Mouse (Mus musculus): ENCODE measurements at regions not wholly inside any gene's neighbourhood (a gene's known extent, or its start where the extent isn't known, plus 50 kb on each side); places are given as distances from the start of the nearest gene placed in this dataset.
A peak's percentile ranks its signal among the peaks of the same experiment; 100 is the strongest.

- H3K4me1 ChIP-seq (replicated peaks; ENCODE audit: control insufficient read depth, insufficient read depth, low read length) = no peaks in the 10 kb centered on the region
- ATAC-seq = no peak
Measured at GRCm38 (mm10) chr8:31008309-31008708, 2420.2 kb upstream of the 5930422O12Rik start.

DNA sequence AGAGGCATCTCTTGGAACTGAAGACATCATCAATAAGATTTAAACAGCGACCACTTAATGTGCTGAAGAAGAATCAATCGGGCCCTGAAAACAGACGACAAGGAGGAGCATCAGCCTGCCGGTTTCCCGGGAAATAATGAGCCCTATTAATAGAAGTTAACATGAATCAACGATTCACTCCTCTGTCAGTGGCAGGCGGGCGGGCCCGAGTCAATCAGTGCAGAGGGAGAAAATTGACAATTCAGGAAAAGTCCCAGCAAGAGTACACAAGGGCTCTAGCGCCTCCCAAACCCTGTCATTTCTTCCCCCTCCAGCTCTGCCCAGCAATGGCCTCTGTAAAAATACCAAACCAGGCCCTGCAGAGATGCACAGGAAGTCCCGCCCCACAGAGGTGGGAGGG is 2416.4 kb upstream of the 5930422O12Rik start:
- 71% methylated on average over 11 of the region's 11 CpGs for WGBS
- no peaks in the 10 kb centered on the region for H3K4me1 ChIP-seq (replicated peaks; ENCODE audit: control insufficient read depth, insufficient read depth, low read length)
- no peaks in the 10 kb centered on the region for H3K27me3 ChIP-seq (replicated peaks; ENCODE audit: control insufficient read depth, insufficient read depth, low read length)
- H3K9ac ChIP-seq (ENCODE audit: low read depth, low read length) = no peak overlapping the region
- H3K36me3 ChIP-seq (ENCODE audit: control insufficient read depth, insufficient read depth) = no peaks in the 10 kb centered on the region
- no peak overlapping the region for H3K4me2 ChIP-seq (replicated peaks; ENCODE audit: low read depth)
- no peak overlapping the region for H3K4me3 ChIP-seq (ENCODE audit: low read depth, low read length)
- no peak for ATAC-seq
- no peaks in the 10 kb centered on the region for H3K9me3 ChIP-seq (ENCODE audit: control insufficient read depth)
- TF ChIP-seq CTCF (IDR thresholded peaks at IDR 0.05; ENCODE audit: low read depth) = no peak
- H3K27ac ChIP-seq (ENCODE audit: low read depth, low read length) = no peak overlapping the region

More at GRCm38 (mm10) chr8:31008309-31008708, 2420.2 kb upstream of the 5930422O12Rik start:
- 60% methylated on average over 8 of the region's 8 CpGs for WGBS
- no peaks in the 10 kb centered on the region for H3K36me3 ChIP-seq (ENCODE audit: control insufficient read depth, insufficient read depth)
- no peaks in the 10 kb centered on the region for H3K9me3 ChIP-seq (ENCODE audit: control insufficient read depth)
- no peak for TF ChIP-seq CTCF (IDR thresholded peaks at IDR 0.05; ENCODE audit: low read depth)
- H3K27ac ChIP-seq (ENCODE audit: low read depth, low read length) = no peak overlapping the region
- H3K9ac ChIP-seq (ENCODE audit: low read depth, low read length) = no peak overlapping the region
- no peak overlapping the region for H3K4me3 ChIP-seq (ENCODE audit: low read depth, low read length)
- H3K4me2 ChIP-seq (replicated peaks; ENCODE audit: low read depth) = no peak overlapping the region
- H3K27me3 ChIP-seq (replicated peaks; ENCODE audit: control insufficient read depth, insufficient read depth, low read length) = no peaks in the 10 kb centered on the region

- peak overlapping the region; percentile 75 for H3K4me2 ChIP-seq (replicated peaks; ENCODE audit: low read depth)
- ATAC-seq = peak; percentile 77
- no peaks in the 10 kb centered on the region for H3K9me3 ChIP-seq (ENCODE audit: control insufficient read depth)
- peak overlapping the region; percentile 37 for H3K4me3 ChIP-seq (ENCODE audit: low read depth, low read length)
- no peaks in the 10 kb centered on the region for H3K27me3 ChIP-seq (replicated peaks; ENCODE audit: control insufficient read depth, insufficient read depth, low read length)
- 7% methylated on average over 23 of the region's 24 CpGs for whole genome bisulfite sequencing
- H3K9ac ChIP-seq (ENCODE audit: low read depth, low read length) = no peak overlapping the region
- no peaks in the 10 kb centered on the region for H3K4me1 ChIP-seq (replicated peaks; ENCODE audit: control insufficient read depth, insufficient read depth, low read length)
- peak; percentile 84 for TF ChIP-seq CTCF (IDR thresholded peaks at IDR 0.05; ENCODE audit: low read depth)
- H3K36me3 ChIP-seq (ENCODE audit: control insufficient read depth, insufficient read depth) = no peaks in the 10 kb centered on the region
- H3K27ac ChIP-seq (ENCODE audit: low read depth, low read length) = no peak overlapping the region
Measured at GRCm38 (mm10) chr8:31031721-31032591, 2396.6 kb upstream of the 5930422O12Rik start.

DNA sequence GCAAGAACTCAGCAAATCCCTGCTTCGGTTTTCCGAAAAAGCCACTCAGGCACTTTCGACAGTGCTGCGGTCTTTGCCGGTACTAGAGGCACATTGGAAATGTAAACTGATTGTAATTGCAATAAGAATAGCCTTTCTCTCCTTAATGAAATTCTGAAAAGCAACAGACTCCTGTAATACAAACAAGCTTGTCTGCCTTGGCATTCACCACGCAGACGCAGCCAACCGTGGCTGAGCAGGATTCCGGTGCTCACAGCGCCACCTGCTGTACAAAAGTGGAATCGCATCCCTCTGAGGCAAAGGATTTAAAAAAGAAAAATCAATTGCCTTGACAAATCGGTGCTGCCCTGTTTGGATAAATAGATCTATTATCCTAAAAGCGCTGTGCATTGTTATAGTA is 2395.2 kb upstream of the 5930422O12Rik start:
- H3K27me3 ChIP-seq (replicated peaks; ENCODE audit: control insufficient read depth, insufficient read depth, low read length) = no peaks in the 10 kb centered on the region
- peak; percentile 97 for TF ChIP-seq CTCF (IDR thresholded peaks at IDR 0.05; ENCODE audit: low read depth)
- WGBS = 2% methylated on average over 13 of the region's 13 CpGs

GRCm38 (mm10) chr8:31036892-31037291 is 2391.6 kb upstream of the 5930422O12Rik start:
- no peak for TF ChIP-seq CTCF (IDR thresholded peaks at IDR 0.05; ENCODE audit: low read depth)
- WGBS = 33% methylated on average over 2 of the region's 2 CpGs
- no peaks in the 10 kb centered on the region for H3K4me1 ChIP-seq (replicated peaks; ENCODE audit: control insufficient read depth, insufficient read depth, low read length)
- peak; percentile 45; the same call in 1 of the 2 replicates for ATAC-seq
- no peaks in the 10 kb centered on the region for H3K27me3 ChIP-seq (replicated peaks; ENCODE audit: control insufficient read depth, insufficient read depth, low read length)
- H3K9me3 ChIP-seq (ENCODE audit: control insufficient read depth) = no peaks in the 10 kb centered on the region
- no peak overlapping the region for H3K9ac ChIP-seq (ENCODE audit: low read depth, low read length)
- no peak overlapping the region for H3K4me3 ChIP-seq (ENCODE audit: low read depth, low read length)
- no peak overlapping the region for H3K27ac ChIP-seq (ENCODE audit: low read depth, low read length)
- H3K36me3 ChIP-seq (ENCODE audit: control insufficient read depth, insufficient read depth) = no peaks in the 10 kb centered on the region
- H3K4me2 ChIP-seq (replicated peaks; ENCODE audit: low read depth) = no peak overlapping the region

More for the DNA sequence above, 2395.2 kb upstream of the 5930422O12Rik start:
- no peaks in the 10 kb centered on the region for H3K4me1 ChIP-seq (replicated peaks; ENCODE audit: control insufficient read depth, insufficient read depth, low read length)
- H3K9ac ChIP-seq (ENCODE audit: low read depth, low read length) = no peak overlapping the region
- H3K27ac ChIP-seq (ENCODE audit: low read depth, low read length) = no peak overlapping the region; the same call in 1 of the 2 replicates
- no peak for ATAC-seq
- H3K36me3 ChIP-seq (ENCODE audit: control insufficient read depth, insufficient read depth) = no peaks in the 10 kb centered on the region
- peak overlapping the region; percentile 37 for H3K4me3 ChIP-seq (ENCODE audit: low read depth, low read length)
- H3K4me2 ChIP-seq (replicated peaks; ENCODE audit: low read depth) = peak overlapping the region; percentile 75
- no peaks in the 10 kb centered on the region for H3K9me3 ChIP-seq (ENCODE audit: control insufficient read depth)

Data from intestine, postnatal 0 days (tissue).